Mouse (Mus musculus): Measurements from ENCODE around the gene P2rx6.

- TF ChIP-seq CTCF (IDR thresholded peaks at IDR 0.05; ENCODE audit: low read depth, low read length) (no peak), TAL1 (conservative IDR thresholded peaks at IDR 0.05; ENCODE audit: low read depth, low read length) (no peak)
Measured at GRCm38 (mm10) chr16:17556907-17557306, 4.8 kb upstream of the P2rx6 start.
